Mouse (Mus musculus) erythroid progenitor cell, adult 5-6 weeks (primary cell): ENCODE data around the gene Rpap3. TPM values are rescaled to one million over a fixed set of nuclear protein-coding genes. Genes with fewer than 3 reads are reported as not detected.
"Not testable (repeated sequence)": the region's sequence is repeated elsewhere in the genome, so short reads cannot be mapped to it uniquely, and the experiment has no call there.

ENCODE experiments used
- ATAC-seq: replicated peaks from 2 replicates; pipeline ENCODE4 v1.8.0; 2016; ENCODE audit warnings: moderate number of reproducible peaks, mild to moderate bottlenecking, moderate TSS enrichment, inconsistent platforms; ENCODE audit not compliant: poor library complexity, low FRiP score, severe bottlenecking
- total RNA-seq, 2 experiments: library from RNA; stranded (forward) in 1 of 2; stranded (reverse) in 1 of 2; fragments of 150-400 nt in 1 of 2; fragments of 186-747, 209-891 nt in 1 of 2; gene quantifications; 2 replicates each; pipeline versions ENCODE4 v1.2.3 to v1.2.4; 2015 to 2017; ENCODE audit warnings: low replicate concordance in 2 of 2

Rpap3 gene
- total RNA-seq, 2 experiments from 2014 or later: 4.2 to 6.6 TPM

DNA sequence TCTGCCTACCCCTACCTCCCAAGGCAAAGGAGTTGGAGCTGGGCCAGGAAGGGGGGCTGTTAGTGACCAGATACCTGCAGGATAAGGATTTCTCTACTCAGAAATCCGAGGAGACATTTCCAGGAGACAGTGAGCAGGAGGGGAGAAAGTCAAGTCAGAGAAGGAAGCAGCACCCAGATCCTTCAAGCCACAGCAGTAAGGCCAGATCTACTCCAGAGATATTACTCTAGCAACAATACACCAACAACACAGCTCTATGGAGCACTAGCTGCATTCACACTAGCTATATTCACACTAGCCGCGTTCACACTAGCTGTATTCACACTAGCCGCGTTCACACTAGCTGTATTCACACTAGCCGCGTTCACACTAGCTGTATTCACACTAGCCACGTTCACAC lies 9.5 kb upstream of the Rpap3 start:
- ATAC-seq: no peak

DNA sequence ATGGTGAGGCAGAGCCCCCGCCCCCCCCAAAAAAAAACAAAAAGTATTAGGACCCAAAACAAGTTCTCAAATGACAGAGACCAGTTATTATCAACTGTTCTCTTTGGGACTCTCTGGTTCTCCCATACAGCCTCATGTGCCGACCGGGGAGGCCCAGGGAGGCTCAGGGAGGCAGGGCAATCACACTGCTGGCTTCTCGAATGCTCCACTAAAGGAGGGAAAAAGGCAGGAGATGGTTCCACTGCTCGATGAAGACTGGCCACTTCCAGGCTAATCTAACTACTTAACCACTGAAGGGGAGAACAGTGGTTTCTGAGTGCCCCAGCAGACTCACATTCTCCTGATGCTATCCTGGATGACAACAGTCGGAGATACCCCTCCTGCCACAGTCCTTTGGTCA lies 6.9 kb upstream of the Rpap3 start:
- ATAC-seq: no peak

DNA sequence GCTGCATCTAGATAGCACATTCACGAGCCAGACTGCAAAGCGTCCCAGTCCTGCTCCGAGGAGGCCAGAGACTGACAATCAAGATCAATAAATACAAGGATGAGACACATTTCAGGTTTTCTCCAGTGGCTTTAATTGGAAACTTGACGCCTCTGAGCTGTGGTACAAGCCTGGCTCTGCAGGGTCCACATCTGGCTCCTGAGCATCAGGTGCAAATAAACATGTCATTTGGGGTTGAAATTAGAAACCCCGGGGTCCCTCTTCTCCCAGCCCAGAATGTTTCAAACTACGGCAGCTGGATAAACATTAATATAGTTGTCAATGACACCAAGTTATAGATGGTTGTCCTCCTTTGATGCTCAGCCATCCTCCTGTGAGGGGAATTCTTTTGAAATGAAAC lies 5.3 kb upstream of the Rpap3 start:
- ATAC-seq: no peak

DNA sequence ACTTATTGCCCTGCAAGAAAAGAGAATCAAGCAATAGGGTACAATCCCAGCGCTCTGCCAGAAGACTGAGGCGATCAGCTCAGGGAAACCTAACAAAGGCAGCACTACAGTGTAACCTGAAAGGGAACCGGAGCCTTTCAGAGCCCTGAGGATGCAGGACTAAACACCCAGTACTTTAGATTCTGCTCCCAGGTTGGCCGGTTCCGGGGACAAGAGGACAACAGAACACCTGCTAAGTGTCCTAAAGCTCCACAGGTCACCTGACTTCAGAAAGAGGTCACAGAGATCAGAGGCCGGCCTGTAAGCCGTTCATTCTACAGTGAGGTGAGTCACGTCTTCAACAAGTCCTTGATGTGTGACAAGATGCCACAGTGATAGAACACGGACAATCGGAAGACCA lies 9.0 kb downstream of the Rpap3 start:
- no peak for ATAC-seq

DNA sequence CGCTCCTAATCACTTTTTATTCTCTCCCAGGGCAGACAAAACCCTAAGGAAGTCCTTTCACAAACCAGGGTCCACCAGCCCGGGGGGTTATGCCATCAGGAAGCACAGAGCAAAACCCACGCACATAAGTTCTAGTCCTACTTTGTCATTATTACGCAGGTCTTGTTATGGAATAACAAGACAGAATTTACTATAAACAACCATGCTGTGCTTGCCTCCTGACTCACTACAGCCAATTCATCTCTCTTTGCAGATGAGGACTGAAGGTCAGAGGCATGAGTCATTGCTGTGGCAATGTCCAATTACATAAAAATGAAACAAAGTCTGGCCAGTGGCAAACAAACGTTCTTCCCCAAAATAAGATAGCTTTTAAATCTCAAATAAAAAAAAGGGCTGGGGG lies 12.2 kb downstream of the Rpap3 start:
- no peak for ATAC-seq

DNA sequence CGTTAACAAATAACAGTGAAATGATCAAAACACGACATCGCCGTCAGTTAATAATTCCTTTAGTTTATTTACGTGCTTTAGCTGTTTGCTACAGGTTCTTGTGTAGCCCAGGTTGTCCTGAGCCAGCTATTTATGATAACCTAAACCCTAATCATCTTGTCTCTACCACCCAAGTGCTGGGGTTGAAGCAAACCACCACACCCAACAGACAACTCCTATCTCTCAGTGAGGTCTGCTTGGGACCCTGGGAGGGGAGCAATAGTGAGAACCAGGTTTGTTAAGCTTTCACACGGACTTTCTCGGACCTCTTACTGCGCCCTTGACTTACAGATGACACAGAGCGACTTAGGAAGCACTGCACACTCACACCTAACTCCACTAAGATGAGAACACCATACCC lies 21.5 kb downstream of the Rpap3 start:
- no peak for ATAC-seq

DNA sequence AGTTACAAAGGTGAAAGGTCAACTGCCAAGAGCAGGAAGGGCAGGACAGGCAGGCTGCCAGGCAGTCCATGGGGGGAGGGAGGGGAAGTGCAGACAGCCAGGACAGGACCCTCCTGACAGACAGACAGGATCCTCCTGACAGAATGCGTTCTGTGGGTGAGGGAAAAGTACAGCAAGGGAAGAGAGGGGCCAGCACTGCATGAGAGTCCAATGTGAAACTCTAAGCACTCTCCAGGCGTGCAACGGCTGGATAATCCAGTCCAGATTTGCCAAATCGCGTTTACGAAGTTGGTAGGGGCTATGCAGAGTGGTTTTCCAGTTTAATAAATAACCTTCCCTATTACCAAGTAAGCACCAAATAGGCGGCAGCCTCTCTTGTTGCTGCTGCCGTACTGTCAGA lies 23.6 kb downstream of the Rpap3 start:
- no peak for ATAC-seq

- 0 out of 2 replicates have a peak, but pooled peaks have one; percentile 34 for ATAC-seq
Observed at GRCm38 (mm10) chr15:97679991-97680681, 25.5 kb downstream of the Rpap3 start.

DNA sequence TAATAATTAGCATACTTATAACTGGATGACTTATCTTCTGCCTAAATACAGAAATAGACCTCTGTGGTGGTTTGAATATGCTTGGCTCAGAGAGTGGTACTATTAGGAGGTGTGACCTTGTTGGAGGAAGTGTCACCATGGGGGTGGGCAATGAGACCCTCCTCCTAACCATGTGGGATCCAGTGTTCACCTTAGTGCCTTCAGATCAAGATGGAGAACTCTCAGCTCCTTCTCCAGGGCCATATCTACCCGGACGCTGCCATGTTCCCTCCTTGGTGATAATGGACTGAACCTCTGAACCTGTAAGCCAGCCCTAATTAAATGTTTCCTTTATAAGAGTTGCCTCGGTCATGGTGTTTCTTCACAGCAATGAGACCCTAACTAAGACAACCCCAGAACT lies 28.3 kb downstream of the Rpap3 start:
- no peak for ATAC-seq

DNA sequence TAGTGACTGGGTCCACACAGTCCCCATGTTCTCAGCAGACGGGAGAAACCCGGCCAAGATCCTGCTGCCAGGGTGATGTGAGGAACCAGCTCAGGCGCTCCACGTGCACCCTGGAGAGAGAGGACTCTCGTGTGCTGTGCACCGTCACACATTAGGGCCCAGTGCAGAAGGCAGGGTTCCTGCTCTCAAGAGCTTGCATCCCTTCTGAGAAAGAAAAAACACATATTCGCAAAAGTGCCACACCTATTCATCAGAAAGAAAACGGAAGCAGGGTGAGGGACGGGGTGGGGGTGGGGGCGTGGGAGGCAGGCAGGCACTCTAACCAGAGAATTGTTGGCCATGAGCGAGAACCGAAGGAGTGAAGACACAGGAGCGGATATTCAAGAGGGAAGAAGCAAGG lies 29.7 kb downstream of the Rpap3 start:
- no peak for ATAC-seq

DNA sequence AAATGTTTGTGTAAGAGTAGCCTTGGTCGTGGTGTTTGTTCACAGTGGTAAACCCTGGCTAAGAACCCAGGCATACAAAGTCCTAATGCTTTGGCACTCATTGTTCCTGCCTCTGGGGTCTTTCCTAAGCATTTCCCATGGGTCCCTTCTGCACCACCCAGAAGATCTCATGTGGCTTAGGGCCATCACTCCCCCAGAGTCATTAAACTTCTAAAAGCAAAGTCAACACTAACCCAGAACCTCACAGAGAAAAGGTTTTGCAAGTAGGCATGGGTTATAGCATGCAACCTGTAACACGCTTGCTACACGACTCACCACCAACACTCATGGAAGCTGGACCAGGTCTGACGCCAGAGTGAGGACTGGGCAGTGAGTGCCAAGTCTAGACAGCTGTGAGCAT lies 31.2 kb downstream of the Rpap3 start:
- no peak for ATAC-seq

GRCm38 (mm10) chr15:97673256-97674000 lies 32.2 kb downstream of the Rpap3 start:
- ATAC-seq: no peak

DNA sequence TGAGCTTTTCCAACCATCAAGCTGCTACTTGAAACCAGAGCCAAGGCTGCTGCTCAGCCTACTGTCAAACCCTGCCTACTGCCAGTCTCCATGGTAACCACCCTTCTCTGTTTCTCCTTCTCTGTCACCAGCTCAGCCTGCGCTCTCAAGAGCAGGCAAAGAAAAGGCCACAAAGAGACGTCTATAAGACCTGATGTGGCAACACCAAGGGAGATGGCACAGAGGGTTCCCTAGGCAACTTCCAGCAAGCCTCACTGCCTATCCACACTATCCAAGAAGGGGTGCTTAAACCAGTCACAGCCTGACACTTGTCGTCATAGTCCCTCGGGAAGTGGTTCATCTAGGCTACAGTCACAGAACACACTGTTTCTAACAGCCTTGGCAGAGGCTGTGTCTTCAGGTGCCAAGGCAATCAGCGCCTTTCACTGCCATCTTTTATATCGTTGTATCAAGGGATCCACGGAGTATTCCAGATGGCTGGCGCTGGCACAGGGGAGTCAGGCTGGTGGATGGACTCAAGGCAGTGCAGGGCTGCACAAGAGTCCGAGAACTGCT lies 33.3 kb downstream of the Rpap3 start:
- ATAC-seq: no peak

DNA sequence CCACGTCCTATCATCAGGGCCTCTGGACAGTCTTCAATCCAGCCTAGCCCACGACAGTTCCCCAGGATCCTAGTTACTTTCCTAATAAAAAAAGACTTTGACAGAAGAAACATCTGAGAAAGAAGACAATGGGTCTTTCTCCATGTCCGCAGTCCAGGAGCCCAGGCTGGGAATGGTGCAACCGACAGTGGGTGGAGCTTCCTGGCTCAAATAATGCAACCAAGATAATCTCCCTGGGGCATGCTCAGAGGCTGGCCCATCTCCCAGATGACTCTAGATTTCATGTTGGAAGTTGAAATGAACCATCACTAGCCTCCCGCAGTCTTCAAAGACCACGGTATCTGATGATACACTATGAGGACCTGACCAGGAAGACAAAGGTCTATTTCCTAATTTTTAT lies 35.1 kb downstream of the Rpap3 start:
- ATAC-seq: no peak

GRCm38 (mm10) chr15:97668158-97668877 lies 37.3 kb downstream of the Rpap3 start:
- not testable (repeated sequence) for ATAC-seq

DNA sequence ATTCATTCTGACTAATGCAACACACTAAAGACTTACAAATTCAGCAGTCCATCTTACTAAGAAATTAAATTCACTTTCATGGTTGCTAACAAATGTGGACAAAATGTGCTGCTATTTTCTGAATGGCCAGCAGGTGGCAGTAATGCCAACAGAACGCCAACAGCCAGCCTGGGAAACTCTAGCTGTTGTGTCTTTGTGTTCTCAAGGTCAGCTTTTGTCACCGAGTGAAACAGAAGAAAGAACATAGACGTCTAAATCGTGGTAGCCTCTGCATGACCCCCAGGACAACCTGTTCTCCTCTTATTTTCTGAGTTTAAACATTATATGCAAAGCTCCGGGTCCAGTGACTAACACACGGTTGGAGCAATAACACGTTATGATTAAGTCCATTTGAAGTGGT lies 38.2 kb downstream of the Rpap3 start:
- ATAC-seq: no peak

DNA sequence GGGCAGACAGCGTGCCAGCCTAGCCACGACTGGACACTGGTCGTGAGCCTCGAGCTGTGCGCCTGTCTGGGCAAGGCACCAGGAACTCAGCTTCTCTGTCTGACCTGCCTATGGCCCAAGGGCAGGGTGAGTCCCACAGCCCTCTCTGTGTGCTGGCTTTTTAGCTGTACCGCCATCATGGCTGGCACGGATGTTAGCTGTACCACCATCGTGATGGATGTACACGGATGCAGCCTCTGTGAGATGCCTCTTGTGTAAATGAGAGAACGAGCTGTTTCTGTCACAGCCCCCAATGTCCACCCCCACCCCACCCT lies 39.2 kb downstream of the Rpap3 start:
- no peak for ATAC-seq

- no peak for ATAC-seq
Observed at GRCm38 (mm10) chr15:97665770-97666456, 39.7 kb downstream of the Rpap3 start.

DNA sequence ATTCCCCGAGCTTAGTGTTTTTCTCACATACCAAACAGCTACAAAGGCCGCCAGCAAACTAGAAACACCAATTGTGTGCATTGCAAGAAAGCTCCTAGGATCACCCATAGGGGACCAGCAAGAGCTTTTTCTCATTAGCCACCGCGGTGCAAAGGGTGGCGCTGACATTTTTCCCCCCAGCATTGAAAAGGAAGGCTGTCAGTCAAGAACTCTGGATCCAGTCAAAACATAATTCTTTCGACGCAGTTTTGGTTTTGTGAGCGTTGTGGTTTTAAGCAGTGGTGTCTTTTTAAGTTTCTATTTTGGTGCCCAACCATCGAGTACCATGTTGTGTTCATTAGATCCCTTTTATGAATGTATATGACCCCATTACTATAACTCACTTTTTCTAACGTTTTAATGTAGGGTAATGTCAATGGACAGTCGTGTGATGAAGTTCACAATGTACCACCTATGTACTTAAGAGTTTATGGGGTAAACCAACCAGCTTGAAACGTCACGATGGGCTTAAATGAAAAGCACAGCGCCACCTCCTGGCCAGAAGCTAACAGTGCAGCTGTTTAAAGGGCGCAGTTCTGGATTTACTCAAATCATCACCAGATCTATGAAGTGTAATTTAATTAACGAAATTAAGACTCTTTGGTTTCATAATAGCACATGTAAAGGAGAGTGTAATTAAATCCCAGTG lies 40.5 kb downstream of the Rpap3 start:
- 0 out of 2 replicates have a peak, but pooled peaks have one; percentile 35 for ATAC-seq
